Mouse (Mus musculus) bone marrow macrophage, adult 2 months (primary cell): ENCODE data around the gene Pkn2. TPM values are rescaled to one million over a fixed set of nuclear protein-coding genes. Genes with fewer than 3 reads are reported as not detected.

Source experiments
- H3K27ac ChIP-seq: 2 replicates; pipeline ENCODE4 v1.5.1; 2012; ENCODE audit warnings: low read depth, low read length; ENCODE audit not compliant: insufficient read depth
- H3K4me1 ChIP-seq: 2 replicates; pipeline ENCODE4 v1.6.1; 2012; ENCODE audit warnings: low read length; ENCODE audit not compliant: control insufficient read depth, insufficient read depth
- H3K4me3 ChIP-seq: 2 replicates; pipeline ENCODE4 v1.5.1; 2012; ENCODE audit warnings: mild to moderate bottlenecking, low read length, moderate library complexity; ENCODE audit not compliant: insufficient read depth
- CTCF ChIP-seq: IDR thresholded peaks from 2 replicates; pipeline ENCODE4 v1.5.1; 2012; ENCODE audit warnings: low read depth, mild to moderate bottlenecking, low read length, moderate library complexity
- POLR2A ChIP-seq: IDR thresholded peaks from 2 replicates; pipeline ENCODE4 v1.6.1; 2012; ENCODE audit warnings: mild to moderate bottlenecking, low read depth, low read length, borderline replicate concordance
- polyA plus RNA-seq: library from polyadenylated mRNA; stranded (reverse); fragments of >200 nt; gene quantifications from 2 replicates; pipeline ENCODE4 v1.2.4, GENCODE M21; 2012; ENCODE audit not compliant: missing spikeins, insufficient read depth, insufficient read length

Pkn2 gene
- polyA plus RNA-seq, 1 experiment: 16.8 TPM

DNA sequence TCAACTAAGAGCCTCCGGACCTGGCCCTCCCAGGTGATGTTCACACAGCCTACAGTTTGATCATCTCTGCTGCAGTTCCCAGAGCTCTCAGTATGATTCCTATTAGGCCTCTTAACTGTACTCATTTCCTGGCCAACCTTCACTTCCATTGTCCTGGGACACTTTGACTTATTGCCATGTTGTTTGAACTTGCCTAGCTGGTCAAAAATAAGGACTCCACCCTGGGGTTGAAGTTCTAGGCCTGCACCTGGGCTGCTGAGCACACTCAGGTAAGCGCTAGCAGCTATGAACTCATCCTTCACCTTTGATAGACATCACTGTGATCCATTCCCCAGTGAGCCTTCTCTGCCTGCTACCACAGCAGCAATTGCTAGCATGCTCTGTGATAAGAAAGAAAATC, 136.7 kb downstream of the Pkn2 start:
- TF ChIP-seq CTCF (no peak), POLR2A (no peak)
- H3K4me1 ChIP-seq: no peaks in the 10 kb centered on the region
- H3K4me3 ChIP-seq: no peak overlapping the region
- H3K27ac ChIP-seq: no peak overlapping the region

- Histone ChIP-seq H3K4me3 (no peak overlapping the region), H3K4me1 (no peaks in the 10 kb centered on the region), H3K27ac (no peak overlapping the region)
- TF ChIP-seq CTCF (peak; percentile 71), POLR2A (no peak)
These were observed 137.6 kb downstream of the Pkn2 start for GRCm38 (mm10) chr3:142743973-142744898.

Other genes starting within 250 kb of the Pkn2 start
- 3.0 and 3.4 TPM in 2 replicates for gene Kyat3, start 181.0 kb downstream of the Pkn2 start, polyA plus RNA-seq
- gene Gtf2b, start 117.0 kb downstream of the Pkn2 start, polyA plus RNA-seq: 51.5 and 62.8 TPM in 2 replicates